Mouse (Mus musculus) lung, adult 18-20 months (tissue): Measurements from ENCODE around the gene Rpgrip1l.

Experiments used
- DNase-seq, 2 experiments: peaks; one replicate each; pipeline ENCODE4 v3.0.0; 2022; ENCODE audit warnings: mixed read lengths in 2 of 2

Rpgrip1l gene

DNA sequence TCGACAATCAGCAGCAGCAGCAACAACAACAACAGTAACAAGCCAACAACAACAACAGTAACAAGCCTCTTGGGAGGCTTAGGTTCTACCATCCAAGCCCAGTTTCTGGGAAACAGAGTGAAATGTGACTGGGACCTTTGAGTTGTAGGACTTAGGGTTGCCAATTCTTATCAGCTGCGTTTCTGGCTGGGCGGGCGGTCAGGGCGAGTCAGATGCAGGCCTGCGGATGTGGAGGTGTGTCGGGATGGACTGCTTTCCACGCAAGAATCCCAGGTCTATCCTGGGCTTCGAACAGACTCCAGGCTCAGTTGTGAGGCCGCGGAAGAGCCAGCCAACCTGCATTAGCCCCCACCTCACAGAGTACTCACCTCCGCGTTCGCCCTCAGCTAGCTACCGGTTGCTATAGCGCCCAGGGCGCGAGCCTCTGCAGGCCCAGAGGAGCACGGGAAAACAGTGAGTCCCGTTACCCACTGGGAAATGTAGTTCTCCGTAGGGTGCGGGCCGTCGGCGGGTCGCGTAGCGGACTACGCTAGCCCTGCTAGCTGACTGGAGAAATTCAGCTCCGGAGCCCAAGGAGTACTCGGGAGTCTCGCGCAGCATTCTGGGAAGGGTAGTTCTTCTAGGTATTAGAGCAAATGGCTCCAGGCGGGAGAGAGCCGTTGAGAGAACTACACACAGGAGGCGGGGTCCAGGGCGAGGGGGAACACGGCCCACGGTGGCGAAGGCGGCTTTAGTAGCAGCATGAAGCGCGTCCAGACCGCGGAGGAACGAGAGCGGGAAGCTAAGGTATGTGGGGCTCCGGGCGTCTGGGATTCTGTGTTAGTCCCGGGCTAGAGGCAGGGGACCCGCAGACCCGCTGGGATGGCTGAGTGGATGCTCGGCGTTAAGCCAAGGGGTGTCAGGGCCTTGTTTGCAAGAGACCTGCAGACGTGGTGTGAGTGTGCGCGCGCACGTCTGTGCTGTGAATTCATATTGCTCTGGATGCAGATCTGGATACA is at the start of gene Rpgrip1l, which contains the start of gene Fto:
Rpgrip1l (minus strand) TSS at position 428 of the 998 bp plus-strand sequence.
Fto (plus strand) TSS at position 691 of the 998 bp plus-strand sequence.
- DNase-seq, result peak; percentile 98 to 99

DNA sequence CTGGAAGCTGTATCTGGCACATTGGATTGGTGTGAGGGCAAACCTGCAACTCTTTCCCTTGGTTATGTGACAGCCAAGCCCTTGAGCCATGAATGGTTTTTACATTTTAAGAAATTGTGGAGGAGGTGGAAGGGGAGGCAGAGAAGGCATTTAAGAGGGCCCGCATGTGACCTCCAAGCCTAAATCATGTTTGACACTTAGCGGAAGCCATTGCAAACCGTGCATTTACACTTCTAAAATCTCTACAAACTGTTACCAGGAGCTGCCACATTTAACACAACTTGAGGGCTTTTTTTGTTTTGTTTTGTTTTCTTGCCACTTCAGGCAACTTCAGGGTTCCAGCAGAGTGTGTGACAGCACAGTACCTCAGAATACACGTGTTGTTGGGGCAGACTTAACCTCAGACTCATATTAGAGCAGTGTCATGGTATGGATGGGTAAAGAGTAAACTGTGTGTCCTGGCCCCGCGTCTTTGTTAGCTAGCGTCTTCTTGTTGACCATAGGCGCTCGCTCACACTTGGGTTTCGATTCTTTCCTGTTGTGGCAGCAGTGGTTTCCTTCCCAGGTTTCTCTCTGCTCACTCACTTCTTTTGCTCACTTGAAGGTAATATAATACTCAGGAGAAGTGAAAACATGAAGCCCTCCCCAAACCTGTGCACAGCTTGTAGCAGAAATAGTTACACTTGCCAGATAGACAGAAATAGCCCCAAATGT is 47.7 kb upstream of the Rpgrip1l start:
- DNase-seq, result no peak

DNA sequence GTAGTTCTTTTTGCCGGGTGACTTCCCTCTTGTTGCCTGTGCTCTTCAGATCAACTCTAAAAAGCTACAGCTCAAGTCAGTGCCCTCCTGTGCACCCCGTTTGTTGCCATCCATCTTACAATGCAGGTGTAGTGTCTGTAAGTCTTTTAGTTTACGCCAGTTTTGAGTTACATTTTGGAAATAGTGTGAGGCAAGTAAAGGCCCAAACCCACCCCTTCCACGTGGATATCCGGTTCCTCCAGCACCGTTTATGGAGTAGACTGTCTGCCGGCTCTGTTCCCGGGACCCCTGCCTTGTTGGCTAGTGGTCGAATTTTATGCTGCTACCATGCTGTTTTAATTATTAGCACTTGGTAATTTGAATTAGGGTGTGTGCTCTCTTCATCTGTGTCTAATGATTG is 46.4 kb upstream of the Rpgrip1l start:
- DNase-seq, result no peak

DNA sequence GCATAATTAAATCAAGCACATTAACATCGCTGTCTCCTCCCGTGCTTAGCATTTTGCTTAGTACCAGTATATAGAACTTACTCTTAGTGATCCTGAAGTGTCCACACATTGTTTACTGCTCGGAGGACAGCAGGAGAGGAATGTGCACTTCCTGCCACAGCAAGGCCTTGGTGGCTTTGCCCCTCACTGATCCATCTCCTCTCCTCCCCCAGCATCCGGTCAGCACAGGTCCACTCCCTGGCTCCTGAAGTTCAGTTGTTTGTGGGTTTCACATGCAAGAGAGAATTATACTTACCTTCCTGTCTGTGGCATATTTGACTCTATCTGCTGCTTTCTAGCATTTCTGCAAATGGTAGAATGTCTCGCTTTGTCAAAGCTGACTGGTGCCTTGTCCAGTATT is 45.0 kb upstream of the Rpgrip1l start:
- no peak for DNase-seq

DNA sequence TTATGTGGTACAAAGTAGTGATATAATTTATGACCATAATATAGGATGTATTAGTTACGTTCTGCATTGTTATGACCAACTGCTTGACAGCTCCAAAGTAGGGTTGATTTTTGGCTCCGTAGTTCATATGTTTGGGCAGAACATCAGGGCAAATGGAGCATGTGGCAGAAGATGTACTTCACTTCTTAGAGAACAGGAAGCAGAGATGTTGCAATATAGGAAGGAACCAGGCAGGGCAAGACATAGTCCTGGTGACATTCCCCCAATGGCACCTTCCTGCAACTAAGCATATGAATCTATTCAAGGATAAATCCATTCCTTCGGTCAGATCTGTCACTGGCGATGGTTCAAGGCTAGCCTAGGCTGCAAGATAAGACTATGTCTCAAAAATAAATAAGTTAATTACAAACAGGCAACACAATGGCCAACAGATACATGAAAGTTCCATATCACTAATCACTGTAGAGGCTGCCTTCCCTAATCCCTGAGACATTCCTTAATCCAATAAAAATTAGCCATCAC is 44.5 kb upstream of the Rpgrip1l start:
- DNase-seq, result no peak

DNA sequence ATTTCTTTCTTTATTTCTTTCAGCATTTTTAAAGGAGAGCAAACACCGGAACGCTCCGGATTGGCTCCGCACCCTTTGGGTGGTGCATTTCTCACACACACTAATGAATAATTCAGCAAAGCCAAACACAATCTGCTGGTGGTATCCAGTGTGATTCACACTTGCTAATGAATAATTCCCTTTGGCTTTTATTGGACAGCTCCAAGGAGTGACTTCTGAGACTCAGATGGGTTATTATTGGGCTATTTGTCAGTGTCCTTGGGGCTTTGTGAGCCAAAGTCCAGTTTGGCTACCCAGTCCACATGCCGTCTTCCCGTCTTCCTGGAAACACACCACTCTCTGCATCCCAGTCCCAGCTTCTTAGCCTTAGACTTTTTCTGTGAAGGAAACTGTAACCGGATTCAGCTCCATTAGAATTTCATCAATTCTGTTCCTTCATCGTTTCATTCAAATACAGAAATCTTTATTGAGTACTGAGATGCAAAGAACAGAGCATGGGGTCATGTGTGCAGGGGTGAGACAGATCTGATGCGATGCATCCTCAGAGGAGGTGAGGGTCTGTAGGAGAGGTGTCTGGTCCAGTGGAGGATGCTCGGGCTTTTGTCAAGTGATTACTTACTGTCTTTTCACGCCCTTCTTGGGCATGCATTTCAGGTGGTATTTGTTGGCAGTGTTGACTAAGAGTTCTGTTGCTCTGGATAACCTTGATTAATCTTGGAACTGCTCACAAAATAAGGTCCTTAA is 43.1 kb upstream of the Rpgrip1l start:
- DNase-seq, result no peak

DNA sequence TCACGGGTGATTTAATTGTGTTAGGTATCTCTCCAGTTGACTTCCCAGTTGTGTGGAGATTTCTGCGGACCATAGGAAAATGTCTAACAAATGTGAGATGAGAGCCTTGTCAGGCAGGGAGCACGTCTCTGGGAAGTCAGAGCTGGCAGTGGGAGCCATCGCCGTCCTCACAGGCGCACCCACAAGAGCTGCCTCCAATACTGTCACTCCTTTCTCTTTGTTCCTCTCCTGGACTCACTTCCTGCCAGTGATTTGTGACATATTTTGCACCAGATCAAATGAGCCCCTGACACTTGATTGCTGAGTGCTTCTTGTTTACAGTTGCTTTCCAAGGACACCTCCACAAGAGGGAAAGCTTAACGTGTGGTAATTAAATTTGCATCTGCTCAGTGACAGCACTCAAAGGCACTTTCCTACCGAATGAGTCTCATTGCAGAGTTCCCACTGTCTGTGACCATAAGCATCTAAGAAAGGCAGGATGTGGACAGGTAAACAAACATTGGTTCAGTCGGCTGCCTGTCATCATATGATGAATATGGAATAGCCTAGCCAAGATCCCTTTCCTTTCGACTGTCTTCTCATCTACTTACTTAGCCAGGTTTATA is 42.3 kb upstream of the Rpgrip1l start:
- no peak for DNase-seq

DNA sequence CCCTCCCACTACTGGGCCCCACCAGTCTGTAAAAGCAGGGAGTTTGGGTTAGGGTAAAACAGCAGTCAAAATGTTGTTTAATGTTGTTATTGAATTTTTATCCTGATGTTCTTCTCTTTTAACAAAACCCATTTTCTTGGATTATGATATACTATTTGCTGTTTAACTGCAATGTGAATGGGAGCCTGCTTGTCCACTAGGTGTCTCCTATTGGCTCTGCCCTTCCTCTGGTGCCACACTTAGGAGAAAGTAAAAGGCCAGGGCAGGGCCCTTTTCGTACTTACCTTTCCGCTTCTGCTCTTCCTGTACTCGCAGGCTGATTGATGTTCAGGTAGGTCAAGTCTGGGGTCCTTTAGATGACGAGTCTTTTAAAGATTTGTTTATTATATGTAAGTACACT is 40.8 kb upstream of the Rpgrip1l start:
- no peak for DNase-seq

DNA sequence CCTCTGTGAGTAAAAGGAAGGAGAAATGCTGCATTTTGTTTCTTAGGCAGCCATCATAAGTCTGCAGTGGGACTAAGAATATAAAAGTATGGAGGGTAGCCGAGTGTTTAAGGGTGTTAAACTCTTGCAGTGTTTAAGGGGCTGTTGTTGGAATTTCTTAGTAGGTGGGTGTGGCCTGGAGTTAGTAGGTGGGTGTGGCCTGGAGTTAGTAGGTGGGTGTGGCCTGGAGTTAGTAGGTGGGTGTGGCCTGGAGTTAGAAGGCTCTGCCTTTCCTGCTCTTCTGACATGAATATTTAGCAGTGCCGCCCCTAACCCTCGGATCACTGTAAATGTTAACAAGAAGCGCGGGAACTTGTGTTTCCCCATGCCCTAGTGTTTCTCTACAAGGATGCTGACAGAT is 40.0 kb upstream of the Rpgrip1l start:
- DNase-seq, result no peak

DNA sequence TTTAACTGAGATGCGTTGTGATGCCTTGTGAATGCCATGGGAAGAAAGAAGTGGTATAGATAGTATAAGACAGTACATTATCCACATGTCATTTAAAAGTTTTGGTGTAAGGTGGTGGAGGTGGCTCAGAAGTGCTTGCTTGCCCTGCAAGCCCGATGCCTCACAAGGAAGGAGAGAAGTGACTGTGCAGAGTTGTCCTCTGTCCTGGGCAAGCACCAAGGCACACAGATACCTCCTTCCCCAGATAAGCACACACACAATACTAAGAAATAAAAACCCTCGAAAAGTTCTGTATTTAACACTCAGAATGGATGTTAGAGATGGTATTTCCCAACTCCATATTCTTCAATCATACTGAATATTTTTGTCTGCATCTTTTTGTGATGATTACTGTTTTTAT is 39.5 kb upstream of the Rpgrip1l start:
- DNase-seq, result no peak

DNA sequence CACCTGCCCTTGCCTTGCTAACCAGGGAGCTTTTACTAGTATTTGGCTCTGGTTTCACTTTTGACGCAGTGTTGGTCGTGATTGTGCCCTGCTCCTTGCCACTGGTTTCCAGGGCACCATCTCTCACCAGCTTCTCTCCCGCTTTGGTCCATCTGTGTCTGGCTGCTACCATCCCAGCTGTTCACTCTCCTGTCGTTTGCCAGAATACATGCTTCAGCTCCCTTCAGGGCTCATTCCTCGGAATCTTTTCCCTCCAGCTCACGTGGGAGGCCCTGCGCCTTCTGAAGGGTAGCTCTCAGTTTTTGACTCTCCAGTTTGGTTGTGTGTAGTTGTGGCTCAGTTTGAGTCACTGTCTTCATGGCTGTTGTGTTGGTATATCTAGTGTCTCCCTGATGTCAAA is 37.6 kb upstream of the Rpgrip1l start:
- no peak for DNase-seq

DNA sequence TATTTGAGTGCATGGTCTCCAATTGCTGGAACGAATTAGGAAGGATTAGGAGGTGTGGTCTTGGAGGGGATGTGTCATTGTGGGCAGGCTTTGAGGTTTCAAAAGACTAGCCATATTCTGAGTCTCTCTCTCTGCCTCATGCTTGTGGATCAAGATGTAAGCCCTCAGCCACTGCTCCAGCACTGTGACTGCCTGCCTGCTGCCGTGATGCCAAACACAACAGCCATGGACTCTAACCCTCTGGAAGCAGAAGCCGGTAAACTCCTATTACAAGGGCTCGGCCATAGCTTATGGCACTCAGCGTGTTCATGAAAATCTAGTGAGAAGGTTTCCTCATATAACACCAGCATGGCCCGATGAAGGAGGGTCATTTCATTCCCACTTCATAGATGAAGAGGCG is 36.8 kb upstream of the Rpgrip1l start:
- DNase-seq, result no peak

DNA sequence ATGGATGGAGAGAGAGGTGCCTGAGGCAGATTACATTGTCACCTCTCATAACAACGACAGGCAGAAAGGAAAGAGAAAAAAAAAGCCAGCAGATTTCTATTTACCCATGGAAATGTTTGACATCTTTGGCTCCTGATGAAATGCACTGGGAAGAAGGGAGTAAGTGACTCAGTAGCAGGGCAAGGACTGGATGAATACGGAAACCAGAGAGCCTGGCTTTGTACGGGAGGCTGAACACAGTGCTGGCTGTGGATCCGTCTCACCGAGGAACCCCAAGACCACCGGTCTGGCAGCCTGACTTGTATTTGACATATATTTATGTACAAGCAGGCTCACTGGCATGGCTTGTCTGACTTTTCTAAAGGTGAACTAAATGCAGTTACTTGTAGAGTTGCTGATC is 34.5 kb upstream of the Rpgrip1l start:
- no peak for DNase-seq

DNA sequence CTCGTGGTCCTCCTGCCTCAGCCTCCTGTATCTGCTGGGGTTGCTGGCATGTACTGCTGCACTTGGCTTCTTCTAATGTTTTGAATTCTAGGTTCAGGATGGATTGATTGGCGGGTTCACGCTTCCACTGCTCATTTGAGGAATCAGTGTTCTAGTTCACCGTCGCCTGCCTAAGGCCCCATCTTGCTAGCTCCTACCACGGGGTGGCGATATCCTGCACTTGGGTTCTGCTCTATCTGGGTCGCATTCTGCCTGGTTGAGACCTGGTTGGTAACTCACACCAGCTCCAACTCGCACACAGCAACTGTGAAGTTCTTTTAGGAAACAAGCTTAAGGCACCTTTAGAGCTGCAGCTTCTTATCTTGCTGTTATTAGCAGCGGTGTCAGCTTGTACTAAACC is 34.1 kb upstream of the Rpgrip1l start:
- DNase-seq, result no peak

DNA sequence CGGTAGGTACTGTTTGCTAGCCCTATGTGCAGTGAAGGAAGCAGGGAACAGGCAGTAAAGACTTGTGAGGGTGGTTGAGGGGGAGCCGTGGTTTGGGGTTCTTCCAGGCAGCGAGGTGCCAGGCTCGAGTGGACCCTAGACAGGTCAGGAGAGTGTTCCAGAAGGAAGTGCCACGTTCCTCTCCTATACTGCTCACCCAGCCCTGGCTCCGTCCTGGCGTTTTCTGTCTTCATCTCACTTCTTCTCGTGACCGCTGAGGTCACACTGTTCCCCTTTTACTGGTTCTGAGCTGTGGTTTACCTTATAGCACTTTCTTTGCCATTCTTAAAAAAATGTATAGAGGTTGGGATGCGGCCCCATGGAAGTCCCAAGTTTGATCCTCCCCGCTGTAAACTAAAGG is 31.6 kb upstream of the Rpgrip1l start:
- DNase-seq, result no peak

DNA sequence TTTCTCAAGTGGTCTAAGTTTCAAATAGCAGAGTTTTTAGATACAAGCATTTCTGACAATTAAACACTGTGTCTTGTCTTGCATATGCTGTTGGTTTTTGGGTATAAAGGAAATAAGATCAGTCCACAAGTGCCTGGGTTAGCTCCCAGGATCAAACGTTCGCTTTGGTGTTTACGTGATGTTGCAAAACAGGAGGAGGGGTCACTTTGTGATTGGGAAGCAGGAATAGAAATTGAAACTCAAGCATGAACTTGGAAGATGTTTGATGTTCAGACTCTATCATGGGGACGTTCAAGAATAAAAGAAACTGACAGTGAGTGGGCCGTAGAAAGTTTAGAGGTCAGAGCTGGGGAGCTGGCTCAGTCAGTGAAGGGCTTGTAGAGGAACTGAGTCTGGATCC is 29.7 kb upstream of the Rpgrip1l start:
- no peak for DNase-seq

DNA sequence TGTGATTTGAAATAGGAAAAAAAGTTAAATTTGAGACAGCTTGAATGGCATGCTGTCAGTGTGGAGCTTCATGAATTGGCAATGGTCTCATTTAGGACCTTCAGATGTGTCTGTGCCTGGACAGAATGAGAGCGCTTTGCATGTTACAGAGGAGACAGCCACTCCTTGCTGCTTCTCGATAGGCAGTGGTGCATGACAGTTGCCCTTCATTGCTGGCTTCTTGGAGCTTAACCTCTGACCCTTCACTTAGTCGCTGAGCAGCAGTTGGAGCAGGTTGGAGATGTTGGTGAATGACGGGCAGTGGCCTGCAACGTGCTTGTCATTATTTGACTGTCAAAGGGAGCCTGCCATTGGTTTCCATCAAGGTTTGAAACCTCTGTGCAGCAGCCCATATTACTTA is 29.1 kb upstream of the Rpgrip1l start:
- no peak for DNase-seq

DNA sequence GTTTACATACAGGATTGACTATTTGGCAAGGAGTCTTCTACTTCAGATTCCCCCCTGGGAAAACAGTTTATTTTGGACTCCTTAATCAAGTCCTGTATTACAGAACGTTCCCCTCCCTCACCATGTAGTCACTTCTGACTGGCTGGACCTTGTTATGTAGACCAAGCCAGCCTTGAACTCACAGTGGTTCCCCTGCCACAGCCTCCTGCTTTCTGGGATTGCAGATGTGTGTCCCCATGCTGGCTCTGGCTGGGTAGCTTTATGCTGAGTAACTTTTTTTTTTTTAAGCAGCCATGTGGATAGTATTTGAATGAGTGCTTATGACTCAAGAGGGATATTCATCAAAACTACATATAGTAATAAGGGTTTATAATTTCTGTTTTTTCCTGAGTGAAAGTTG is 27.7 kb upstream of the Rpgrip1l start:
- DNase-seq, result no peak

DNA sequence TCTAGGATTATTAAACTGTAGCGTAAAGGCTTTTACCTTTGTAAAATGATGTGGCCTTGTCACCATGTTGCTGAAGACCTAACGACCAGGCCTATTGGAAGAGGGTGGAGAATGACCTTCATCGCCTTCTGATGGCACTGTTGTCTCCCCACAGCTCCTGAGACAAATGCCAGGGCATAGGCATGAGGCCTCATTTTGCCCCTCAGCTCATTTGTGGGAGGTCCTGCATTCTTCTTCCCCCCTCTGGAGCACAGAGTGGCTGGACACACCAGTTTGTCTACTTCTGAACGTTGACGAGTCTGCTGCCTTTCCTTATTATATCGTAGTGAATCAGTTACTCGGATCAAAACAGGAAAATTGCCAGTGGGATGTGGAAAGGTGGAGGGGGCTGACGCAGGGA is 26.6 kb upstream of the Rpgrip1l start:
- no peak for DNase-seq

DNA sequence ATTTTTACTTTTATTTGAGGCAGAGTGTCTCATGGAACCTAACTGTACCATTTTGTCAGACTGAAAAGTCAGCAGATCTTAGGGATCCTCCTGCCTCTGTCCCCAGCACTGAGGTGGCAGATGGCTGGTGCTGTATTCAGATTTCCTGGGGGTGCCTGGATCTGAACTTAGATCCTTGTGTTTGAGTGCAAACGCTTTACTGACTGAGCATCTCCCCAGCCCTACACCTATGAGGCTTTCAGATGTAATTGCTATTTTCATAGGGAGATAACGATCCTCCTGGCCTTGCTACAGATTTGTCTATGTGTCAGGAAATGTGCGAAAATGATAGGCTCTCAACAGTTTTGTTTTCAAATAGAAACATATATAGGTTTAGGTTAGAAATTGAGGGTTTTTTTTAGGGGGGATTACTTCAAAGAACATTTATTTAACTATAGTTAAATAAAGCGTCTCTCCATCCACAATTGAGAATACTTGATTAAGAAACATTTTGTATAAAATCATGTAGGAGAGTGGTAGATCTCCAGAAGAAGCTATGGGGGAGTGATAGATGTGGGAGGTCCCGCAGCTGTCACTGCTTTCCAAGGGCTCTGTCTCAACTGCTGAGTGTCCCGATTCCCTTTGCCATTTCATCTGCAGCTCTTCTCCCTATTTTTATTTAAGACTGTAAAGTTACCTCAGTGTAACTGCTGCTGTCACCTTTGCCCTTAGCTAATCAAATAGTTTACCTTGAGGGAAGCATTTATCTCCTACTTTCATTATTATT is 25.5 kb upstream of the Rpgrip1l start:
- no peak for DNase-seq

DNA sequence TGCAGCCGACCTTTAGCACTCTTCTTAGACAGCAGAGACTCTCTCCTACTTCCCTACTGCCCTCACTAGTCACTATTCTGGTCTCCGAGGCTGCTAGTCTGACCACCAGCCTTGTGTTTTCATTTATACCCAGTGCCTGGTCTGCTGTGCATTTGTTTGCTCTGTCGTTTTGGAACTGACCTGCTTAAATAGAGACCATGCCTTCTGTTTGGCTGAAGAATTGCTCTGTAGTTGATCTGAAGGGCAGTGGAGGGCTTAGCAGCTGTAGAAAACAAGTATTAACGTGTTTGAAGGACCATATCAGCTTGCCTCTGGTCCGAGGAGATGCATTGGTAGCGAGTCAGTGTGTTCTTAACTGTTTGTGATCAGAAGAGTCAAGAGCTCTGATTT is 16.4 kb upstream of the Rpgrip1l start:
- no peak for DNase-seq

DNA sequence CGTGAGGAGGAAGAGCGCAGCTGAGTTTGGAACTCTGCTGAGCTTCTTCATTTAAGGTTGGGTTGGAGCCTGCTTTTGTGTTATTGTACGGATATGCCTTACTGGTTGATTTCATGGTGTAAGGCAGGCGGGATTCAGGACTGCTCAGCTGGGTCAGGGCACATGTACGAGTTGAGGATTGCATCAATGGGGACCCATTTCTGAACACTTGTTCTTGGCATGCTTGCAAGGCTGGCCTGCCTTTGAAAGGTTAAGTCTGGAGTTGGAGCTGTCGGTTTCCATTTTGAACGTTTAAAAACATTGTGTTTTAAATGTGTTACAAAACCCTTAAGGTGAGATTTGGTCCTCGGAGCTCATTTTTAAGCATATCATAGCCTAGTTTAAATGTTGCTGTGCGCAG is 16.0 kb upstream of the Rpgrip1l start:
- no peak for DNase-seq
